Mouse (Mus musculus) CD4-positive, CD25-positive, alpha-beta regulatory T cell, adult 2 months (primary cell): ENCODE data around the gene Prdm5.

Experiments
- DNase-seq: peaks from one replicate; pipeline ENCODE4 v3.0.0-alpha.2; 2012; ENCODE audit warnings: low read depth, low spot score

Gene Prdm5

GRCm38 (mm10) chr6:65831443-65831842 lies 52.7 kb downstream of the Prdm5 start:
- DNase-seq, result no peak

GRCm38 (mm10) chr6:65834013-65834412 lies 55.2 kb downstream of the Prdm5 start:
- no peak for DNase-seq

GRCm38 (mm10) chr6:65842579-65842978 lies 63.8 kb downstream of the Prdm5 start:
- DNase-seq, result no peak

GRCm38 (mm10) chr6:65849127-65849526 lies 70.3 kb downstream of the Prdm5 start:
- DNase-seq, result no peak

- no peak for DNase-seq
Measured at GRCm38 (mm10) chr6:65849687-65850086, 70.9 kb downstream of the Prdm5 start.

GRCm38 (mm10) chr6:65850221-65850620 lies 71.4 kb downstream of the Prdm5 start:
- no peak for DNase-seq

GRCm38 (mm10) chr6:65854020-65854419 lies 75.2 kb downstream of the Prdm5 start:
- DNase-seq, result no peak

GRCm38 (mm10) chr6:65854585-65854984 lies 75.8 kb downstream of the Prdm5 start:
- DNase-seq, result no peak

GRCm38 (mm10) chr6:65860609-65861008 lies 81.8 kb downstream of the Prdm5 start:
- no peak for DNase-seq

- no peak for DNase-seq
Measured at GRCm38 (mm10) chr6:65862836-65863235, 84.0 kb downstream of the Prdm5 start.

GRCm38 (mm10) chr6:65864233-65864632 lies 85.4 kb downstream of the Prdm5 start:
- no peak for DNase-seq

- peak; percentile 33 for DNase-seq
Measured at GRCm38 (mm10) chr6:65864919-65865318, 86.1 kb downstream of the Prdm5 start.

- DNase-seq, result no peak
Measured at GRCm38 (mm10) chr6:65865861-65866260, 87.1 kb downstream of the Prdm5 start.

GRCm38 (mm10) chr6:65871754-65872278 lies 93.0 kb downstream of the Prdm5 start:
- no peak for DNase-seq

- no peak for DNase-seq
Measured at GRCm38 (mm10) chr6:65878300-65878699, 99.5 kb downstream of the Prdm5 start.

GRCm38 (mm10) chr6:65888835-65889234 lies 110.0 kb downstream of the Prdm5 start:
- DNase-seq, result no peak

- DNase-seq, result no peak
Measured at GRCm38 (mm10) chr6:65892045-65892660, 113.4 kb downstream of the Prdm5 start.

GRCm38 (mm10) chr6:65906657-65907182 lies 127.9 kb downstream of the Prdm5 start:
- DNase-seq, result no peak

- DNase-seq, result no peak
Measured at GRCm38 (mm10) chr6:65915421-65915820, 136.6 kb downstream of the Prdm5 start.

GRCm38 (mm10) chr6:65921703-65922102 lies 142.9 kb downstream of the Prdm5 start:
- DNase-seq, result no peak

- DNase-seq, result no peak
Measured at GRCm38 (mm10) chr6:65923501-65924084, 144.8 kb downstream of the Prdm5 start.

GRCm38 (mm10) chr6:65925737-65926333 lies 147.0 kb downstream of the Prdm5 start:
- DNase-seq, result no peak

GRCm38 (mm10) chr6:65930523-65930922 lies 151.7 kb downstream of the Prdm5 start:
- DNase-seq, result no peak
